ENCODE assay signal across 29 mouse cellular contexts in genomic region chr2:6569040-6569542, GRCm38 (mm10).
A peak's percentile ranks its signal among the peaks of the same experiment; 100 is the strongest.
DNase-seq lines count a peak whose midpoint lies in the region; ATAC-seq and TF ChIP-seq lines count a peak whose summit lies in the region.
"Had no signal": no experiment of that assay in that cellular context is flagged by ENCODE, and none has a peak within 500 bp of the region (broad histone marks: within the 10 kb centered on the region; RNA-seq: fewer than 3 reads in every experiment).

No protein-coding gene starts in this region.

- no peak for TF ChIP-seq POLR2A in lung, adult 2 months (IDR thresholded peaks at IDR 0.05; ENCODE audit: borderline replicate concordance, extremely low read depth, low read depth, low read length)

- no peak overlapping the region for H3K9ac ChIP-seq in forebrain, embryonic 14.5 days (ENCODE audit: low read length)
- no peak overlapping the region for H3K9ac ChIP-seq in forebrain, embryonic 11.5 days (ENCODE audit: low read length)
- no peak overlapping the region for H3K9ac ChIP-seq in lung, embryonic 14.5 days
- H3K9ac ChIP-seq: hindbrain, embryonic 12.5 days; limb, embryonic 12.5 days; midbrain, embryonic 13.5 days; neural tube, embryonic 15.5 days had no signal

- H3K9me3 ChIP-seq in forebrain, embryonic 14.5 days (replicated peaks; ENCODE audit: control insufficient read depth, low read length) = no peaks in the 10 kb centered on the region
- H3K9me3 ChIP-seq in forebrain, embryonic 11.5 days (ENCODE audit: control insufficient read depth, low read length) = no peaks in the 10 kb centered on the region
- no peaks in the 10 kb centered on the region for H3K9me3 ChIP-seq in lung, embryonic 14.5 days (ENCODE audit: low read depth, low read length)
- H3K9me3 ChIP-seq: heart, embryonic 10.5 days; hindbrain, embryonic 12.5 days; limb, embryonic 12.5 days; midbrain, embryonic 13.5 days; neural tube, embryonic 15.5 days had no signal

- ATAC-seq in forebrain, embryonic 14.5 days = no peak
- ATAC-seq in forebrain, embryonic 11.5 days (replicated peaks; ENCODE audit: low FRiP score) = no peak
- ATAC-seq in lung, embryonic 14.5 days (ENCODE audit: insufficient read depth) = no peak
- peak; percentile 51 for ATAC-seq in inflammation-experienced regulatory T-cells, adult 6 months
- ATAC-seq: hindbrain, postnatal 0 days; intestine, embryonic 16.5 days; midbrain, embryonic 13.5 days had no signal

- peaks cover 11% of the 10 kb centered on the region for H3K36me3 ChIP-seq in forebrain, embryonic 14.5 days (ENCODE audit: control insufficient read depth, insufficient read depth, low read length)
- H3K36me3 ChIP-seq in forebrain, embryonic 11.5 days (ENCODE audit: control insufficient read depth, insufficient read depth, low read length) = no peaks in the 10 kb centered on the region
- no peaks in the 10 kb centered on the region for H3K36me3 ChIP-seq in lung, embryonic 14.5 days (ENCODE audit: insufficient read depth)
- H3K36me3 ChIP-seq: heart, embryonic 10.5 days; hindbrain, embryonic 12.5 days; limb, embryonic 12.5 days; neural tube, embryonic 15.5 days had no signal

- H3K4me1 ChIP-seq in forebrain, embryonic 14.5 days (ENCODE audit: control insufficient read depth, insufficient read depth, low read length) = no peaks in the 10 kb centered on the region
- H3K4me1 ChIP-seq in forebrain, embryonic 11.5 days (replicated peaks; ENCODE audit: control insufficient read depth, insufficient read depth, low read length) = no peaks in the 10 kb centered on the region
- no peaks in the 10 kb centered on the region for H3K4me1 ChIP-seq in lung, embryonic 14.5 days (ENCODE audit: insufficient read depth)
- no peaks in the 10 kb centered on the region; the same call in 1 of the 2 replicates for H3K4me1 ChIP-seq in lung, adult 2 months (ENCODE audit: control insufficient read depth, insufficient read depth, low read length)
- H3K4me1 ChIP-seq: hindbrain, embryonic 12.5 days; limb, embryonic 12.5 days; midbrain, embryonic 13.5 days; neural tube, embryonic 15.5 days had no signal

- WGBS in forebrain, embryonic 14.5 days = 84% methylated on average over 1 of the region's 1 CpGs
- 89% methylated on average over 1 of the region's 1 CpGs for WGBS in forebrain, embryonic 11.5 days
- WGBS in lung, embryonic 14.5 days = 54% methylated on average over 1 of the region's 1 CpGs
- 60% methylated on average over 1 of the region's 1 CpGs for WGBS in lung, adult 2 months

- no peak overlapping the region for H3K4me2 ChIP-seq in forebrain, embryonic 14.5 days (ENCODE audit: low read length)
- no peak overlapping the region for H3K4me2 ChIP-seq in forebrain, embryonic 11.5 days (ENCODE audit: low read depth, low read length, severe bottlenecking)
- H3K4me2 ChIP-seq in lung, embryonic 14.5 days = no peak overlapping the region
- H3K4me2 ChIP-seq: hindbrain, embryonic 12.5 days; limb, embryonic 12.5 days; liver, embryonic 11.5 days; midbrain, embryonic 13.5 days; neural tube, embryonic 15.5 days had no signal

- H3K27me3 ChIP-seq in forebrain, embryonic 14.5 days (replicated peaks; ENCODE audit: control insufficient read depth, insufficient read depth, low read length) = no peaks in the 10 kb centered on the region
- no peaks in the 10 kb centered on the region for H3K27me3 ChIP-seq in forebrain, embryonic 11.5 days (ENCODE audit: control insufficient read depth, insufficient read depth, low read length)
- H3K27me3 ChIP-seq in lung, embryonic 14.5 days (ENCODE audit: insufficient read depth, low read length) = no peaks in the 10 kb centered on the region
- H3K27me3 ChIP-seq: CH12.LX; hindbrain, embryonic 12.5 days; limb, embryonic 12.5 days; midbrain, embryonic 13.5 days; neural tube, embryonic 15.5 days had no signal

- H3K27ac ChIP-seq in forebrain, embryonic 14.5 days (ENCODE audit: low read depth, low read length) = no peak overlapping the region
- no peak overlapping the region for H3K27ac ChIP-seq in forebrain, embryonic 11.5 days (ENCODE audit: low read depth, low read length)
- H3K27ac ChIP-seq in lung, embryonic 14.5 days (ENCODE audit: low read depth) = no peak overlapping the region
- H3K27ac ChIP-seq: heart, embryonic 10.5 days; hindbrain, embryonic 12.5 days; hindbrain, postnatal 0 days; limb, embryonic 12.5 days; midbrain, embryonic 13.5 days; neural tube, embryonic 15.5 days had no signal

- DNase-seq in forebrain, embryonic 14.5 days (ENCODE audit: low spot score) = peak; percentile 46
- DNase-seq in forebrain, embryonic 11.5 days (ENCODE audit: low spot score) = no peak
- DNase-seq in lung, embryonic 14.5 days = peak; percentile 63
- no peak for DNase-seq in lung, adult 2 months
- DNase-seq in CD4-positive, CD25-positive, alpha-beta regulatory T cell, adult 2 months (ENCODE audit: low read depth, low spot score) = peak; percentile 13
- no peak for DNase-seq in ovary, postnatal 10 days (ENCODE audit: low spot score)
- no peak for DNase-seq in cerebellum, postnatal 25 days
- DNase-seq: adrenal gland, adult 8-10 months; cerebellum, adult 8-10 months; gastrocnemius, postnatal 25 days; heart, adult 11 months; heart, postnatal 36 days; kidney, adult 8-10 months; kidney, postnatal 10 days; layer of hippocampus, adult 9-11 months; lung, postnatal 14 days; right cerebral cortex, adult 18-20 months; spleen, adult 18-20 months; thymus, postnatal 14 days had no signal

- H3K4me3 ChIP-seq in forebrain, embryonic 14.5 days (ENCODE audit: low read depth, low read length) = no peak overlapping the region
- no peak overlapping the region for H3K4me3 ChIP-seq in forebrain, embryonic 11.5 days (ENCODE audit: low read depth, low read length)
- no peak overlapping the region for H3K4me3 ChIP-seq in lung, embryonic 14.5 days (ENCODE audit: low read depth, low read length)
- H3K4me3 ChIP-seq in lung, adult 2 months (replicated peaks; ENCODE audit: extremely low read depth, low read depth, low read length) = no peak overlapping the region
- H3K4me3 ChIP-seq: heart, embryonic 10.5 days; hindbrain, embryonic 12.5 days; limb, embryonic 12.5 days; midbrain, embryonic 13.5 days; neural tube, embryonic 15.5 days had no signal

- no peak for TF ChIP-seq CTCF in lung, embryonic 14.5 days (IDR thresholded peaks at IDR 0.05; ENCODE audit: low read depth)
- TF ChIP-seq CTCF in lung, adult 2 months (IDR thresholded peaks at IDR 0.05; ENCODE audit: insufficient read depth, low read length) = no peak

Comparison
In these comparisons a context has a peak if more than half of its experiments do, and no peak if none do; other contexts are left out.
1. DNase-seq: peak in forebrain, embryonic 14.5 days (single experiment), lung, embryonic 14.5 days (single experiment) and CD4-positive, CD25-positive, alpha-beta regulatory T cell, adult 2 months (single experiment); none in forebrain, embryonic 11.5 days (single experiment), lung, adult 2 months (single experiment), ovary, postnatal 10 days (single experiment) and cerebellum, postnatal 25 days (0 of 2).